Mouse (Mus musculus) intestine, embryonic 16.5 days (tissue): ENCODE data around the gene Secisbp2. TPM values are rescaled to one million over a fixed set of nuclear protein-coding genes. Genes with fewer than 3 reads are reported as not detected.

Experiments
- ATAC-seq: fragments of 200-750 bp; cut with Nextera tagmentation; 2 replicates; pipeline ENCODE4 v1.8.0; 2017; ENCODE audit warnings: moderate TSS enrichment, moderate library complexity
- H3K27ac ChIP-seq: fragments of 300-500 bp; sonication (generic); 2 replicates; pipeline ENCODE4 v1.5.1; 2014; ENCODE audit warnings: mild to moderate bottlenecking, low read length
- H3K27me3 ChIP-seq: fragments of 300-500 bp; sonication (generic); replicated peaks from 2 replicates; pipeline ENCODE4 v1.6.1; 2014; ENCODE audit warnings: low read length, control low read depth, mixed read lengths; ENCODE audit not compliant: control insufficient read depth, insufficient read depth
- H3K36me3 ChIP-seq: fragments of 300-500 bp; sonication (generic); 2 replicates; pipeline ENCODE4 v1.6.1; 2014; ENCODE audit warnings: low read length, control low read depth; ENCODE audit not compliant: control insufficient read depth, insufficient read depth
- H3K4me1 ChIP-seq: fragments of 300-500 bp; sonication (generic); 2 replicates; pipeline ENCODE4 v1.6.1; 2014; ENCODE audit warnings: low read length, control low read depth, mixed read lengths; ENCODE audit not compliant: control insufficient read depth, insufficient read depth
- H3K4me2 ChIP-seq: fragments of 300-500 bp; sonication (generic); 2 replicates; pipeline ENCODE4 v1.6.1; 2014; ENCODE audit warnings: low read depth, low read length, control low read depth
- H3K4me3 ChIP-seq: fragments of 300-500 bp; sonication (generic); 2 replicates; pipeline ENCODE4 v1.5.1; 2014; ENCODE audit warnings: mild to moderate bottlenecking, low read length
- H3K9ac ChIP-seq: fragments of 300-500 bp; sonication (generic); 2 replicates; pipeline ENCODE4 v1.6.1; 2014; ENCODE audit warnings: low read depth, low read length
- H3K9me3 ChIP-seq: fragments of 300-500 bp; sonication (generic); 2 replicates; pipeline ENCODE4 v1.6.1; 2016; ENCODE audit warnings: low read length, control low read depth; ENCODE audit not compliant: control insufficient read depth
- WGBS: fragments of 180-500 bp; shearing (Covaris S2); extraction: QIAGEN DNeasy Blood & Tissue Kit; methylation state at CpG from one replicate; pipeline ENCODE4 v1.1.7; 2014; 5-methylcytosine and 5-hydroxymethylcytosine counted together
- polyA plus RNA-seq: library from polyadenylated mRNA; unstranded; fragments of >200 nt; fragmentation: Nextera tagmentation; extraction: Ambion mirVana; gene quantifications from 2 replicates; pipeline ENCODE4 v1.2.1, GENCODE M21; 2015

The Secisbp2 gene
- polyA plus RNA-seq, 1 experiment from 2014 or later = 28.9 TPM

GRCm38 (mm10) chr13:51731474-51731873 is 80.0 kb downstream of the Secisbp2 start:
- no peak for ATAC-seq
- Histone ChIP-seq H3K4me3 (no peak overlapping the region), H3K9me3 (no peaks in the 10 kb centered on the region), H3K9ac (no peak overlapping the region), H3K36me3 (no peaks in the 10 kb centered on the region), H3K27ac (no peak overlapping the region), H3K4me2 (no peak overlapping the region), H3K4me1 (0 out of 2 replicates have a peak, but pooled peaks cover 6% of the 10 kb centered on the region), H3K27me3 (no peaks in the 10 kb centered on the region)
- 93% methylated on average over 7 of the region's 7 CpGs for WGBS

- H3K9me3 ChIP-seq = no peaks in the 10 kb centered on the region
- H3K9ac ChIP-seq = no peak overlapping the region
- H3K4me1 ChIP-seq = 0 out of 2 replicates have a peak, but pooled peaks cover 6% of the 10 kb centered on the region
- H3K4me2 ChIP-seq = no peak overlapping the region
- no peaks in the 10 kb centered on the region for H3K27me3 ChIP-seq
- H3K27ac ChIP-seq = no peak overlapping the region
- WGBS = 71% methylated on average over 14 of the region's 14 CpGs
- no peak overlapping the region for H3K4me3 ChIP-seq
- ATAC-seq = no peak
- H3K36me3 ChIP-seq = no peaks in the 10 kb centered on the region
These were observed 80.7 kb downstream of the Secisbp2 start for GRCm38 (mm10) chr13:51732097-51732664.

Other genes with a start within 250 kb of the Secisbp2 start
- gene S1pr3, start 243.1 kb upstream of the Secisbp2 start, polyA plus RNA-seq = 38.2 and 41.3 TPM in 2 replicates
- gene Shc3, start 82.3 kb upstream of the Secisbp2 start, polyA plus RNA-seq = 0.07 and 0.16 TPM in 2 replicates
- gene Cks2, start 6.5 kb upstream of the Secisbp2 start, polyA plus RNA-seq = 247 and 266 TPM in 2 replicates
- 5.7 and 5.9 TPM in 2 replicates for gene Sema4d, start 142.1 kb downstream of the Secisbp2 start, polyA plus RNA-seq
- 36.4 and 40.8 TPM in 2 replicates for gene Gadd45g, start 195.0 kb downstream of the Secisbp2 start, polyA plus RNA-seq